Mouse (Mus musculus) adrenal gland, postnatal 25 days (tissue): ENCODE results near the gene Acvr1. TPM values are rescaled to one million over a fixed set of nuclear protein-coding genes. Genes with fewer than 3 reads are reported as not detected.

Source experiments
- DNase-seq: peaks from one replicate; pipeline ENCODE4 v3.0.0; 2021; ENCODE audit warnings: mixed read lengths
- total RNA-seq: library from RNA; stranded (reverse); gene quantifications from 2 replicates; pipeline ENCODE4 v1.2.3, GENCODE M21; 2021

The Acvr1 gene
- total RNA-seq, 1 experiment from 2014 or later, result 50.7 TPM

DNA sequence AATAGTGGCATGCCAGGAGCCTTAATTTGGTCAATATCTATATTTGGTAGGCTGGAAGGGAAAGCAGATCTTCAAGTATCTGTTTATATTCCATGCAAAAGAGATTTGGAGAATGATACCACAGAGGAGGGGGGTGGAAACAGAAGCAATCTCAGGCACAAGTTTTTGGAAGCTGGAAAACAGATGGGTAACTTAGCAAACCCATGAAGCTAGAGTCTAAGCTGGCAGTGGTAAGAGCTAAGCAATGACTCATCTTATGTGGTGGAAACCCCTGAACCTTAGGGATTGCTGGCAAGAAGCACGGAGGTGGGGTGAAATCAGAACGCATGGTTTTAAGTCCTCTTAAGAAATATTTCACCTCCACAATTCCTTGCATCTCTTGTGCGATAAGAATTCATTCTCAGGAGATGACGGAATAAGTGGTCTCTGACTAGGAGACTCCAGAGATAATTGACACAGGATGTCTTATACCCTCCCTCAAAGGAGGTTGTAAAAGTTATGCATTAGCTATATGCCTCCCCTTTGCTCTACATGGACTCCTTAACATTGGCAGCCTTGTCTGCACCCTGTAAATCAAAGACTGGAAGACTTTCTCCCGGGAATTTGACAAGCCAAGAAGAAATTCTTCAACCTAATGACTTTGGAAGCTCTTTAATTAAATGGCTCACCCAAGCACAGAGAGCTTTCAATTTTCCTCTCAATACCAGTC lies 157.9 kb downstream of the Acvr1 start:
- no peak for DNase-seq

DNA sequence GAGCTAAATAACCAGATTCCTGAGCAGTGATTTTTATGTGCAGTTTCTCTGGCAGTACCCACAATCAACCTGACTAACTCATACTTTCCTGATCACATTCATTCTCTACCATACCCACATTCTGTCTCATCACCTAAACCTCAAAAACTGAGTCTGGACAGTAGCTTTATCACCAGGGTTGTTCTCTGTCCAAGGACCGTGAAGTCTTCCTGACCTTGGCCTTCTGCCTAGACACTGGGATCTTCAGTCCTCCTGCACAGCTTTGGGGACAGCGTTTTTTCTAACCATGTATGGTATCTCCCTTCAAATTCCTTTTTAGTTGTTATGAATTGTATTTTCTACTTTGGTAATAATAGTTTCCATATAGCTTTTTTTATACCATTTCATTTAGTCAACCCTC lies 163.5 kb downstream of the Acvr1 start:
- no peak for DNase-seq

DNA sequence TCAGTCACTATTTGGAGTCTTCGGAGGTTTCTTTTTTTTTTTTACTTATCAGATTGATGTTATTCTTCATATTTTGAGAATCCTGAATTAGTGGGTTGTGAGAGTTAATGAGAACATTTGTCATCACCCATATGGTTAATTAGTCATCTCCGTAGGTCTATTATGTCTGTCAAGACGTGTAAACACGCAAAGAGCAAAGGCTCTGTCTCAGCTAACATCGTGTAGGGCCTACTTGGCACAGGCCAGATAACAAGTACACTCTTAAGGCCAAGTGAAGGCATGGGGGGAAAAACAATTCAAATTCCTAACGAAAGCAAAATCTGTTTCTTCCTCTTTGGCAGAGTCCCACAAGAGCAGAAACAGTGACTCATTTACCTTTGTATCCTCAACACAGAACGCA lies 178.4 kb downstream of the Acvr1 start:
- DNase-seq, result no peak

DNA sequence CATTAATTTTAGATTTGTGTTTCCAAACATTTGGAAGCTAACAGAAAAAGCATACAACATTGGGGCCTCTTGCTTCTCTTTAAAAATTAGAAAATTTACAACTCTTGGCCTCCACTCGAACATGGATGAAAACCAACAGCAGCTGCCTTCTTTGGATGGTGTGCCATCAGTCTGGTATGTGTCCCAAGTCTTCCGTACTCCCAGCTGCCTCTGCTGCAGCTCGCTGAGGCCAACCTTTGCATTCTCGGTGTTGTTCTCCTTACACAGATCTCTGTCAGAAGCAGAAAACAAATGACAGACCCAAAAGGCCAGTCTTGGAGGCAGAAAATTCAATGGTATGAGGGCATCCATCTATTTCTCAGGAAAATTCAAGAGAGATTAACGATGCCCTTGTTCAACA lies 186.9 kb downstream of the Acvr1 start:
- no peak for DNase-seq

DNA sequence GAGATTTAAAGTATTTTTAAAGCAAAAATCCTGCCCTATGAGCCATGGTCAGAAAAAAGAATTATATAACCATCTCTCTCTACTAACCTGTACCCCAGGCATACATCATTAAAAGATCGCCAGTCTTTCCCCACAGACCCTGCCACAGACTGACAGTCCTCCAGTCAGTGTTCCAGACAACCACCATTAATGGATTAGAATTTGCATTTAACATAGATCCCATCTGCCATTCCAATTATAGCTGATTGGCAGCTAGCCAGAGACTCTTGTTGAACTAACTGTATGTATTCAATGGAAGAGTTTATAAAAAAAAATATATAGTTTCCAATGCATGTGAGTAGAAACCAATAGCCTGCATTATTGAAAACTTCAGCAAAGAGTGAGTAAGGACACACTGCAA lies 187.5 kb downstream of the Acvr1 start:
- DNase-seq, result no peak

DNA sequence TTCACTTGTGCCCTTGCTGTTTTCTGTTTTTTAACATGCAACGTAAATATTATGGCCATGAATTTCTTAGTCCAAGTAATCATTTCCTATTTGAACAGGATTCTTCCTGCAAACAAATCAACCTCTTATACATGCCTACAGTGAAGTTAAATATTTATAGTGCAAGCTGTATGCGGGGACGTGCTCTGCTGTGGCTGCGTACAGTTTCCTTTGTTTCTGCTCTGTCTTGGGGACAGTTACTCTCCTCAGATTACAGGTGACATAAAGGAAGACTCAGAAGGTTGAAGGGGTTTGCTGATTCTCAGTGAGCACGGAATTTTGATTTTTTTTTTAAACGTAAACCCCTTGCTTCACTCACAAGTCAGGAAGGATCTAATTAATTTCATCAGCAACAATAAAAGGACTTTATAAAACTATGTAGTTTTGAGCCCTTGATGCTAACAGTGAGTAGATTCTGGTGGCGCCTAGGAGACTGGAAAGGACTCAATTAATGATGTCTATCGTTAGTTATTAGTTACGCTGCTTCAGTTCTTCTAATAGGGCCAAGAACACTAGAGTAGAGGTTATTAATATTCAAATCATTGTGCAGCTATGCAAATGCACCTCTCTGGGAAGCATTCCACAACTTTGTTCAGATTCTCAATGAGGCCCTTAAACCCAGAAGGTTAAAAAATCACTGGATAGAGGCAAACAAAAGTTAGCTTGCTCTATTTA lies 189.4 kb downstream of the Acvr1 start:
- no peak for DNase-seq

DNA sequence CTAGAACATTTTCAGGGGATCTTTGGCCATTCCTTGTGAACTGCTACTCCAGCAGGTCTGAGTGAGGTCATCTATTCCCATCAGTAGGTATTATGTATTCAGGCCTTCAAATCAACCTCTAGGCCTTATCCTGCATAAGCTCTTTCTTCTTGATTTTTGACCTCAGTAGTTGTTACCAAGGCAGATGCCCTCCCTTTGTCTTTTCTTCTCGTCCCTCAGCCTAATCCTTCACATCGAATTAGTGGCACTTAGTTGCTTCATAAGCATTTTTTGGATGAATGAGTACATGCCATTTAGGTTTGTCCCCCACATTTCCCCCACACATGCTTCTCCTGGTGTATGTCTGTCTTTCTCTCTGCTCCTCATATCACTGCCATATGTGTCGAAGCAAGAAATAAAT lies 200.8 kb downstream of the Acvr1 start:
- no peak for DNase-seq

DNA sequence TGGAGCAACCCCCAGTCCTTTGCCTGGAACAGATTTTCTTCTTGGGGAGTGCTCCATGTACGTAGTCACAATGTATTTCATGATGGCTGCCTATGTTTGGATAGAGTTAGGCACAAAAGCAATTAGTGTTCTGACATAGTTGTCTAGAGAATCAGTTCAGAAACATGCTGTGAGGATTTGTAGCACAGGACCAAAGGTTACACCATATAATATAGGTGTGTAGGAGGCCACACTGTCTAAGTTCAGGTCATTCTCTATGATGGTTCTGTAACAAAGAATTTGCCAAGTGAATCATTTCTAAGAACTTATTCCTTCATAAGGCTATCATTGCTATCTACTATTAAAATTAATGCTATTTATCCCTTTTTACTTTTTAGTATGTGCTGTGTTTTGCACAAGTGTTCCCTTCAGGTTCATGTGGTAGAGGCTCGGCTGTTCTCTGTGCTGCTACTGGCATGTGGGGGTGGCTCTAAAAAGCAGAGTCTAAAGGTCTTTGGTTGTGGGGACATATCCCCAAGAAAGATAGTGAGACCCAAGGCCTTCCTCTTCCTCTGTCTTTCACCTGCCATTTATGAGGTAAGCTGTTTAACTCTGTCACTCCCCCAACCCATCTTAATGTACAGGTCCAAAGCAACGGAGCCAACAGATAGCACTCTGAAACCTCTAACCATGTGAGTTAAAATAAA lies 205.5 kb downstream of the Acvr1 start:
- no peak for DNase-seq

DNA sequence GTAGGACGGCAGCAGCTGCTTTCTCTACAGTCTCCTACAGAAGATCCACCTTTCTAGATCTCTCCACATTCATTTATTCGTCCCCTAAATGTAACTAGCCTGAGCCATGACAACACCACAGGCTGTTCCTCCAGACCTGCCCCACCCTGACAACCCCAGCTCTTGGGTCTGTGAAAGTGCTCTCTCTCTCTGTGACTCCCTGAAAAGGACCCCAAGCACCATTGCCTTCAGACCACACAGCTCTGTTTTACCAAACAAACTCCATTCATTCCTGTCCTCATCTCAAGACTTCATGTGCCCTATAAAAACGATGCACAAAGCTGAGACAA lies 208.9 kb downstream of the Acvr1 start:
- DNase-seq, result no peak

DNA sequence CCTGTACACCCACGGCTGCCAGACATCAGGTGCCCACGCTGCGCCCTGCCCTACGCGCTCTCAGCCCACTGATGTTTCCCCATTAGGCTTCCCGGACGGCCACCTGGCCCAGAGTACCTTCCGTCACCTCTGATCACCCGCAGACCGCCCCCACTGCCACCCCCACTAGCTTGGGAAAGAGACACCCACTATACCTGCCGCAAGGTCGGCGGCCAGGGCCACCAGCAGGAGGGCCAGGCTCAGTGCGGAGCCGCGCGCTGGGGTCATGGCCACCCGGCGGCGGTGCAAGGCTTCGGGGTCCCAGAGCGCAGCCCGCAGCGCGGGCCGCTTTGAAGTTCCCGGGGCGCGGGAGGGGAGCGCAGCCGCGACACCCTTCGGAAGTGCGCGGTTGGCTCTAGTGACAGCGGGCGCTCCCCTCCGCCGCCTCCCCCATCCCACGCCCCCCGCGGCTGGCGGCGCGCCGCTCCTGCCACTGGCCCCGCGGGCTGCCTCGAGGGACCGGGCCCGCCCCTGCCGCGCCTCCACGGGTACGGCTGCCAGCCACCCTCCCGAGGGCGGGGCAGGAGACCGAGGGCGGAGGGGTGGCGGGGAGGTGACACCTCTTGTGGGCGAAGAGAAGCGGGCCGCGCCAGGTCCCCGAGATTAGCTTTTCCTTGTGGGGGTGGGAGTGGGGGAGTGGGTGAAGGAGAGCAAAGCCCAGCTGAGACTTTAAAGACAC lies 209.4 kb downstream of the Acvr1 start, which contains the start of gene Acvr1c:
Gene Acvr1c (minus strand): TSS at position 482 of the 718 bp plus-strand sequence.
- DNase-seq, result peak; percentile 83

DNA sequence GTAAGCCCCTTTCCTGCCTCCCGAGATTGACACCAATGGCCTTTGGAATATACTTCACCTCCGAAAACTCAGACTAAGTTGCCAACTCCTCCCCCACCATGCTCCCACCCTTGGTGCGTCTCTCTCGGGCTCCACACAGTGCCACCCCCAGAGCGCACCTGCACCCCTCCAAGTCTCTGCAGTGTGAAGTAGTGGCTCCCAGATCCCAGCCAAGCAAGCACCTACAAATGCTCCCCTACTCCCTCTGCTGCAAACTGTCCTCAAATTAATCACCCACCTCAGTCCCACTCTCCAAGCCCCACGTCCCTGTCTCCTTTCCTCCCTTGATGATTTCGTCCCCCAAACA lies 209.9 kb downstream of the Acvr1 start:
- DNase-seq, result no peak

DNA sequence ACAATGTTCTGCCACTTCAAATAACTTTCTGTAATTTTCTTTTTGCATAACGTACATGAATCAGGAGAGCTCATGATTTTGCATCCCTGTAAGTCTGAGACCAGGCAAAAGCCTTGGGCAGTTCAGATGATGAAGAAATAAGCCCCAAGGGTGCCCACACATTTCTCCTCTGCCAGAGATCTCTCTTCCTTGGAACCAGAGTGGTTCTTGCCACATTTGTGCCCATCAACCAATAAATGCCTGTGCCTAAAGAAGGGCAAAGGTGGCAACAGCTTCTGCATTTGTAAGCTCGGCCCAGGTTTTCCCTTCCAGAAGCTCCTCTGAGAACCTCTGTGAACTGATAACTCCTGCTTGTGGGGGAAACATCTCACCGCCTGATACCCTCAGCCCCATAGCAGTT lies 212.6 kb downstream of the Acvr1 start:
- DNase-seq, result no peak

DNA sequence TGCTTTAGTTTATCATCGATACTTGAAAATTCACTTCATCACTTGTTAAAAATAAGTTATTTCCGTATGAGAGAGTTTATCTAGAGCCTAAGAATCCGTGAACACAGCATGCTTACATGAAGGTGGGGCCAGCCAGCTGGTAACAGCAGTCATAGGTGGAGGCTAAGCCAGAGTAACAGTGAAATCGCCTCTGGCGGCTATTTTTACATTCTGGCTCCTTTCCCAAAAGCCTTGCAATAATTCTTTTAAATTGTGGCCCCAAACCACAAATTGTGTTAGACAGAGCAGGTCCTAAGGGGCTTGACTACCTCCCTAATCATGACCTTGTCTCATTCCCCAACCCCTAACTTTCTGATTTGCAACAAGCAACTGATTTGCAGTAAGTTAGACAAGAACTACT lies 214.1 kb downstream of the Acvr1 start:
- peak; percentile 3 for DNase-seq

DNA sequence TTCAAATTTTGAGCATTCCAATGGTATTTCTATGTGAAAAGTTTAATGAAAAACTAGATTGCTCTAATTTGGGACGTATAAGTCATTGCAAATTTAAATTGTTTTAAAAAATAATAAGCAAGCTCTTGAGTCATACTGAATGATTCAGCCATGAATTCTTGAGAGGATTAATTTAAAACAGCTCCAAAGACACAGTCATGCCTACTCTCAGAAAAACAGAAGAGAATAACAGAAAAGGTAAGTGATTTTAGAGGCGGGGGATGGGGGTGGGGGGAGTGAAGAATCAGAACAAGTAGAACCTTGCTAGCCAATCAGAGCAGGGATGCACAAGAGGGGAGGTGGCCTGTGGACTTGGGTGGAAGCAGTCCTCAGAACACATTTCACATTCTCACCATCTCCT lies 216.3 kb downstream of the Acvr1 start:
- DNase-seq, result no peak

Other genes with a start within 250 kb of the Acvr1 start
- 11.0 and 16.8 TPM in 2 replicates for gene Acvr1c, start 209.3 kb downstream of the Acvr1 start, total RNA-seq
- gene Gm17409, start 97.0 kb downstream of the Acvr1 start, total RNA-seq, result not detected in 2 replicates
- gene Upp2, start 141 bp upstream of the Acvr1 start, total RNA-seq, result 13.8 and 17.9 TPM in 2 replicates